Mouse (Mus musculus): Measurements from ENCODE around the gene Dydc1. TPM values are rescaled to one million over a fixed set of nuclear protein-coding genes. Genes with fewer than 3 reads are reported as not detected.
"Not testable (repeated sequence)": the region's sequence is repeated elsewhere in the genome, so short reads cannot be mapped to it uniquely, and the experiment has no call there.

Gene Dydc1
- polyA plus RNA-seq, 1 experiment from 2014 or later = not detected

DNA sequence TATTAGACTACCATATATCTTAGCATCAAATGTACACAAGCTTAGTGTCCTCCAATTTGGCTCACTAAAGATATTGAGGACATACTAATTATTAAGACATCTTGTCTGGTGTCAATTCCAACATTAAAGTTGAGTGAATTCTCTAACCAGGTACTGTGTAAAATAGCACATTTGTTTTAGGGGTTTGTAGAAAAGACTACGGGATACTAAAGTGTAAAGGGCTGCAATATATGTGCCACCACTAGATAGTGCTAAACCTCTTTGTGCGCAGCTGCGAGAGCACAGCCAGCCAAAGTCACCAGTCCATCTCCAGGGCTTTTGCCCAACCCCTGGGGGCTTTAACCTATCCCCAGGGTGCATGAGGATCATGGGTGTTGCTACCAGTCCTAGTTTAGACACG lies 19.5 kb upstream of the Dydc1 start:
- not testable (repeated sequence) for H3K4me3 ChIP-seq (replicated peaks); H3K36me3 ChIP-seq; H3K4me1 ChIP-seq (replicated peaks); H3K9me3 ChIP-seq (replicated peaks); H3K27me3 ChIP-seq; ATAC-seq (ENCODE audit: low read depth); DNase-seq; H3K4me2 ChIP-seq; H3K9ac ChIP-seq; H3K27ac ChIP-seq
- 44% methylated on average over 3 of the region's 4 CpGs for WGBS (ENCODE audit: insufficient replicate concordance)

- H3K9ac ChIP-seq = no peak overlapping the region
- H3K36me3 ChIP-seq = no peaks in the 10 kb centered on the region
- 2% methylated on average over 2 of the region's 2 CpGs for WGBS (ENCODE audit: insufficient replicate concordance)
- no peak overlapping the region; the same call in 1 of the 2 replicates for H3K27ac ChIP-seq
- H3K27me3 ChIP-seq = no peaks in the 10 kb centered on the region
- peak overlapping the region; percentile 6; the same call in 1 of the 2 replicates for H3K4me2 ChIP-seq
- DNase-seq (peak; percentile 34), ATAC-seq (ENCODE audit: low read depth) (peak; percentile 98)
- no peaks in the 10 kb centered on the region for H3K9me3 ChIP-seq (replicated peaks)
- peaks cover 26% of the 10 kb centered on the region for H3K4me1 ChIP-seq (replicated peaks)
- H3K4me3 ChIP-seq (replicated peaks) = no peak overlapping the region
Measured at GRCm38 (mm10) chr14:41065168-41065567, 7.5 kb upstream of the Dydc1 start.

DNA sequence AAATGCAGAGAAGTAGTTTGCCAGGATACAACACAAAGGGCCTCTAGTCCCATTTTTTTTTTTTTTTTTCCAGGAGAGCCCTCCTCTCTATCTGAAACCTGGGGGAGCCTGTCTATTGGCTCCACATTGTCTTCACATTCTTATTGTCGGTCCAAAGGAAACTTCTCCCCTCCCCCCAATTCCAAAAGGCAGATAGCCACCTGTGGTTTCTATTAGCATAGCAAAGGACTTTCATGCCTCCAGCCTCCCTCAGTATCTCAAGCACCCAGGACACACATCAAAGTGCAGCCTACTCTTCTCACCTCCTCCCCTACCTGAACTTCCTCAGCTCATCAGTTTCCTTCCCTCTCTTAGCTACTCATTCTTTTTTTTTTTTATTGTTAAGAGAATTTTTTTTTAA lies 6.3 kb upstream of the Dydc1 start:
- no peaks in the 10 kb centered on the region for H3K27me3 ChIP-seq
- ATAC-seq (ENCODE audit: low read depth) (no peak), DNase-seq (no peak)
- peaks cover 35% of the 10 kb centered on the region for H3K4me1 ChIP-seq (replicated peaks)
- 6% methylated on average over 1 of the region's 1 CpGs for WGBS (ENCODE audit: insufficient replicate concordance)
- H3K9me3 ChIP-seq (replicated peaks) = no peaks in the 10 kb centered on the region
- no peaks in the 10 kb centered on the region for H3K36me3 ChIP-seq
- no peak overlapping the region for H3K27ac ChIP-seq
- H3K4me3 ChIP-seq (replicated peaks) = no peak overlapping the region
- H3K4me2 ChIP-seq = no peak overlapping the region
- no peak overlapping the region for H3K9ac ChIP-seq

DNA sequence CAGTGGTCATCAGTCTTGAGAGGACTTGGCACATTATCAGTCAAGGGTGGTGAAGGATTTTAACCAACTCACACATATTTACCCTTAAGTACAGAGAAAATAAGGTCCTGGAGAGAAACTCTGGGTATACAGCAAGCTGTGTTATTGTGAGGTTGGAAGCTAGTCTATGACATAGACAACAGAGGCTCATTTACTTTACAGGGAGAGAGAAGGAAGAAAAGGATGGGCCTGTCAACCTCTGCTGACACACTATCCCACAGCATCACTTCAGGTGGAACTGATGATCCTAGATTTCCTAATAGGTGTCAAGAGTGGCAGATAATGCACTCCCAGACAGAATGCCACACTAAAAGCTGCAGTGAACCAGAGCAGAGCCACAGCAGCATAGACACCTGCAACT lies 3.6 kb upstream of the Dydc1 start, which contains the start of gene Dydc2:
Gene Dydc2 (minus strand): TSS at position 101 of the 400 bp plus-strand sequence.
- no peak for DNase-seq
- H3K27me3 ChIP-seq = peaks cover 11% of the 10 kb centered on the region
- H3K9me3 ChIP-seq (replicated peaks) = no peaks in the 10 kb centered on the region
- no peak within 1 kb of the TSS for H3K4me2 ChIP-seq
- peaks cover 38% of the 10 kb centered on the region for H3K4me1 ChIP-seq (replicated peaks)
- H3K9ac ChIP-seq = no peak within 1 kb of the TSS
- ATAC-seq (ENCODE audit: low read depth) = no peak
- H3K27ac ChIP-seq = no peak within 1 kb of the TSS
- no peaks in the 10 kb centered on the region for H3K36me3 ChIP-seq
- no peak within 1 kb of the TSS for H3K4me3 ChIP-seq (replicated peaks)

- DNase-seq = no peak
- H3K4me2 ChIP-seq = no peak overlapping the region
- H3K36me3 ChIP-seq = no peaks in the 10 kb centered on the region
- H3K27me3 ChIP-seq = peaks cover 11% of the 10 kb centered on the region
- H3K9ac ChIP-seq = no peak overlapping the region
- H3K9me3 ChIP-seq (replicated peaks) = no peaks in the 10 kb centered on the region
- no peak overlapping the region for H3K4me3 ChIP-seq (replicated peaks)
- 40% methylated on average over 3 of the region's 3 CpGs for WGBS (ENCODE audit: insufficient replicate concordance)
- no peak overlapping the region for H3K27ac ChIP-seq
- H3K4me1 ChIP-seq (replicated peaks) = peaks cover 29% of the 10 kb centered on the region
- ATAC-seq (ENCODE audit: low read depth) = peak; percentile 85
Measured at GRCm38 (mm10) chr14:41070343-41070742, 2.4 kb upstream of the Dydc1 start.

DNA sequence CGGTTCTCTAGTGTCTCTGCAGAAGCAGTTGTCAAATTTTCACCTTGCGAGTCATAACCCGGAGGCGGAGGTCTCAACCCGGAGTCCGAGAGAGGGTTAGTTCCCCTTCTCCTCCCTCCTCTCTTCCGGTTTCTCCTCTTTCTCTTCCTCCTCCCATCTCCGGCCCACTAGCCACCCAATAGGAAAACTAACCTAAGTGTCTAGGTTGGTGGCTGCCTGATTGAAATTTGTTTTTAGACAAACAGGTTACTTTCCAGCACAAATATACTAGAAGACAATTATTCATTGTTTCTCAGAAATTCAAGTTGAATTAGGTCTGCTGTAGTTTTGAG lies 199 bp downstream of the Dydc1 start:
- Histone ChIP-seq H3K4me2 (peak overlapping the region; percentile 59), H3K4me3 (replicated peaks) (peak overlapping the region; percentile 41), H3K36me3 (no peaks in the 10 kb centered on the region), H3K27ac (no peak overlapping the region), H3K9me3 (replicated peaks) (no peaks in the 10 kb centered on the region), H3K9ac (no peak overlapping the region), H3K27me3 (peaks cover 11% of the 10 kb centered on the region), H3K4me1 (replicated peaks) (peaks cover 13% of the 10 kb centered on the region)
- no peak for DNase-seq
- WGBS (ENCODE audit: insufficient replicate concordance) = 3% methylated on average over 8 of the region's 8 CpGs
- no peak for ATAC-seq (ENCODE audit: low read depth)

DNA sequence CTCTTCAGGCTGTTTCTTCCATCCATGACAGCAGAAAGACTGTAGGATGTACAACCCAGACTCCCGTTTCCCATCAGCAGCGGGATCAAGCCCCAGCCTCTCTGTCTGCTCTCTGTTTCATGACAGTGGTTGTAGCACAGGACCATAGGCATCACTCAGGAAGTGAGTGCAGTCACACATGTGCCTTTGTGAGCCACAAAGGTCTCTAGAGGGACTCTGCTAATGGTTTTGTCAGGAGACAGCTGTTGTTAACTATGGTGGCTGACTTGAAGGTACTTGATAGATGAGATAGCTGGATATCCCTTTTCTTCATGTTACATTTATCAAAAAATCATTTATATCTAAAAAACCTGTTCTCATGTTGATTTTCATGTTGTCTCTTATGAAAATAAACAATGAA lies 9.7 kb downstream of the Dydc1 start:
- Histone ChIP-seq H3K9ac (no peak overlapping the region), H3K9me3 (replicated peaks) (no peaks in the 10 kb centered on the region), H3K4me2 (no peak overlapping the region), H3K36me3 (no peaks in the 10 kb centered on the region), H3K4me3 (replicated peaks) (no peak overlapping the region), H3K27ac (no peak overlapping the region), H3K4me1 (replicated peaks) (no peaks in the 10 kb centered on the region), H3K27me3 (no peaks in the 10 kb centered on the region)
- WGBS (ENCODE audit: insufficient replicate concordance) = 68% methylated on average over 2 of the region's 2 CpGs
- DNase-seq (no peak), ATAC-seq (ENCODE audit: low read depth) (no peak)

- ATAC-seq (ENCODE audit: low read depth) (no peak), DNase-seq (no peak)
- H3K4me3 ChIP-seq (replicated peaks) = no peak overlapping the region
- no peaks in the 10 kb centered on the region for H3K36me3 ChIP-seq
- no peak overlapping the region for H3K9ac ChIP-seq
- 73% methylated on average over 1 of the region's 1 CpGs for WGBS (ENCODE audit: insufficient replicate concordance)
- H3K4me1 ChIP-seq (replicated peaks) = no peaks in the 10 kb centered on the region
- H3K9me3 ChIP-seq (replicated peaks) = no peaks in the 10 kb centered on the region
- no peak overlapping the region for H3K27ac ChIP-seq
- no peaks in the 10 kb centered on the region for H3K27me3 ChIP-seq
- H3K4me2 ChIP-seq = no peak overlapping the region
Measured at GRCm38 (mm10) chr14:41087509-41087908, 14.8 kb downstream of the Dydc1 start.

DNA sequence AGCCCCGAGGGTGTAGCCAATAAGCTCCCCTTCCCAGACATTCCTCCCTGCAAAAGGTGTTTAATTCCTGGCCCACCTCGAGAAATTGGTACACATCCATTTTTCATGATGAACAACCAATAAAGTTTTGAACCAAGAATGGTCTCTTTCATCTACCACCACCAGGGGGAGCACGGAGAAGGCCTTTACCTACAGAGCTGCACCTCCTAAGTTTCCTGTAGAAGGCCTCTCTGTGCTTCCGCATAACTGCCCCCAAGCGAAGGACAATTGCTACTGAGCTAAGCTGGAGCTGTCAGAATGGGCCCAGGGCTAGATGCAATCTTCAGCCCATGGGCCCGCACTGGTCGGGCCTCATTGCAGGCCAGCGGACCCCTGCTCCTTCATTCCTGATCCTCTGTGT lies 18.1 kb downstream of the Dydc1 start:
- H3K27me3 ChIP-seq = no peaks in the 10 kb centered on the region
- H3K27ac ChIP-seq = no peak overlapping the region
- H3K9me3 ChIP-seq (replicated peaks) = no peaks in the 10 kb centered on the region
- 38% methylated on average over 8 of the region's 8 CpGs for WGBS (ENCODE audit: insufficient replicate concordance)
- no peak overlapping the region for H3K4me3 ChIP-seq (replicated peaks)
- no peak overlapping the region for H3K9ac ChIP-seq
- DNase-seq = no peak
- H3K4me2 ChIP-seq = no peak overlapping the region
- H3K36me3 ChIP-seq = no peaks in the 10 kb centered on the region
- no peak for ATAC-seq (ENCODE audit: low read depth)
- no peaks in the 10 kb centered on the region for H3K4me1 ChIP-seq (replicated peaks)

DNA sequence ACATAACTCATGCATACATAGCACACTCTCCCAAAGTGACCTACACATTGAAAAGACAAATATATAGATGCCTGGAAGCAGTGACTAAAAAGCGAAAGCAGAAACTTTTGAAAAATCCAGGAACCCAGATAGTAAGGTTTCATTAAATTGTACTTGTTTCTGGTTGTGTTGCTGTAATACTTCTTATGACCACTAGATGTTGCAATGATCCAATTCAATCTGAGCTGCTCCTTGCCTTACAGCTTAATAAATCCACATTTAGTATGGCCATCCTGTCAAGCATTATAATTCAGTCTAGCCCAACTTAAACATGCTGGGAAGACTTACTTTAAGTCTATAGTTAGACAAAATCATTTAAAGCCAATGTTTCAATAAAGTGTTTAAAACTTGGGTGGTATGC lies 21.4 kb downstream of the Dydc1 start:
- H3K4me1 ChIP-seq (replicated peaks) = no peaks in the 10 kb centered on the region
- no peak for DNase-seq
- no peaks in the 10 kb centered on the region for H3K36me3 ChIP-seq
- H3K27ac ChIP-seq = no peak overlapping the region
- no peak for ATAC-seq (ENCODE audit: low read depth)
- H3K4me2 ChIP-seq = no peak overlapping the region
- no peaks in the 10 kb centered on the region for H3K9me3 ChIP-seq (replicated peaks)
- no peak overlapping the region for H3K4me3 ChIP-seq (replicated peaks)
- no peaks in the 10 kb centered on the region for H3K27me3 ChIP-seq
- no peak overlapping the region for H3K9ac ChIP-seq
- WGBS (ENCODE audit: insufficient replicate concordance) = 23% methylated on average over 1 of the region's 1 CpGs

- no peak overlapping the region for H3K27ac ChIP-seq
- no peaks in the 10 kb centered on the region for H3K9me3 ChIP-seq (replicated peaks)
- ATAC-seq (ENCODE audit: low read depth) = no peak
- H3K4me3 ChIP-seq (replicated peaks) = no peak overlapping the region
- no peaks in the 10 kb centered on the region for H3K4me1 ChIP-seq (replicated peaks)
- DNase-seq = no peak
- H3K4me2 ChIP-seq = no peak overlapping the region
- H3K27me3 ChIP-seq = no peaks in the 10 kb centered on the region
- no peaks in the 10 kb centered on the region for H3K36me3 ChIP-seq
- H3K9ac ChIP-seq = no peak overlapping the region
- WGBS (ENCODE audit: insufficient replicate concordance) = 59% methylated on average over 3 of the region's 3 CpGs
Measured at GRCm38 (mm10) chr14:41096296-41096860, 23.7 kb downstream of the Dydc1 start.

DNA sequence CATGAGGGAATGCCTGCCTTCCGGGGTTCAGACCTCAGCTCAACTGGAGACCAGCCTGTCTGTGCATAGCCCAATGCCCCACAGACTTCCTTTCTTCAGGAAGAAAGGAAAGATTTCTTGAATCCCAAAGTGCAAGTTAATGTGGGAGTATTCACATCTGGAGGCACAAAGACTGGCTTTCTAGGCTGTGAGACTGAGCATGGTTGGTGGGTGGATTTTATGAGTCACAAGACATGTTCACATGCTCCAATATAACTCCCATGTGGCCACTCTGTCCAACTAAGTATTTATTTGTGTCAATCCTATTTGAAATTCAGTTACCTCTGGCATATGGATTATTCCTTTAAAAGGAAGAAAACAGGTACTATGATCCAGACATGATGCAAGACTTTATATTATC lies 26.0 kb downstream of the Dydc1 start:
- Histone ChIP-seq H3K4me3 (replicated peaks) (no peak overlapping the region), H3K9ac (no peak overlapping the region), H3K27ac (no peak overlapping the region), H3K4me2 (no peak overlapping the region), H3K27me3 (no peaks in the 10 kb centered on the region), H3K9me3 (replicated peaks) (no peaks in the 10 kb centered on the region), H3K36me3 (no peaks in the 10 kb centered on the region), H3K4me1 (replicated peaks) (no peaks in the 10 kb centered on the region)
- no peak for ATAC-seq (ENCODE audit: low read depth)
- WGBS (ENCODE audit: insufficient replicate concordance) = 62% methylated on average over 1 of the region's 1 CpGs
- DNase-seq = no peak

Data from liver, embryonic 13.5 days (tissue).